Mouse (Mus musculus): ENCODE data around the gene Ipo9.

DNA sequence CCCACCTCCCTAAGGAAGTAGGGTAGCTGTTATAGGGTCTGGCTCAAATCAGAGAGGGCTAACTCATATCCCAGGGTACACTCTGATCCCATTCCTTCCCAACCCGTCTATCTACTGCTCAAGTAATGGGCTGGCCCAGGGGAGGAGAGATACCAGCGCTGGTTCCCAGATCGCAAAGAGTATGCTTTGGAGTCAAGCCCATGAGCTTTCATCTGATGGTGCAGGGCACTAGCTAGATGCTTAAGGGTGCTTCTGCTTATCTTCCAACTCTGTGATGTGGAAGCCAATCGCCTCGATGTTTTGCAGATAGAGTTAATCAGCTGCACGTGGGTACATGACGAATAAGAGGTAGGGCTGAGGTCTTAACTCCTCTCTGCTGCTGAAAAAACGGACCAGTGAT, 62.7 kb downstream of the Ipo9 start:
- no peak for TF ChIP-seq CTCF (IDR thresholded peaks at IDR 0.05; ENCODE audit: low read depth)
- no peak for TF ChIP-seq EP300 (optimal IDR thresholded peaks at IDR 0.05)

Data from stomach, postnatal 0 days (tissue).